Mouse (Mus musculus) liver, embryonic 14.5 days (tissue): ENCODE data around the gene Arhgap10. TPM values are rescaled to one million over a fixed set of nuclear protein-coding genes. Genes with fewer than 3 reads are reported as not detected.

Source experiments
- ATAC-seq: fragments of 200-750 bp; cut with Nextera tagmentation; 2 replicates; pipeline ENCODE4 v1.8.0; 2017; ENCODE audit warnings: moderate number of reproducible peaks, mild to moderate bottlenecking, moderate library complexity; ENCODE audit not compliant: insufficient read depth
- DNase-seq, 3 experiments: peaks; one replicate each; pipeline ENCODE4 v3.0.0-alpha.2; 2012 to 2013; ENCODE audit warnings: low read depth in 3 of 3, low spot score in 3 of 3
- H3K27ac ChIP-seq: fragments of 300-500 bp; sonication (generic); 2 replicates; pipeline ENCODE4 v1.5.1; 2014; ENCODE audit warnings: moderate library complexity, mild to moderate bottlenecking, control low read depth, inconsistent platforms
- H3K27me3 ChIP-seq: fragments of 300-500 bp; sonication (generic); 2 replicates; pipeline ENCODE4 v1.6.1; 2014; ENCODE audit warnings: mild to moderate bottlenecking, low read length, moderate library complexity; ENCODE audit not compliant: control insufficient read depth, insufficient read depth
- H3K36me3 ChIP-seq: fragments of 300-500 bp; sonication (generic); replicated peaks from 2 replicates; pipeline ENCODE4 v1.6.1; 2014; ENCODE audit warnings: low read depth; ENCODE audit not compliant: control insufficient read depth, insufficient read depth
- H3K4me1 ChIP-seq, 2 experiments: fragments of 200-500 bp in 1 of 2; fragments of 300-500 bp in 1 of 2; sonication (generic) in 1 of 2; replicated peaks; 2 replicates each; pipeline ENCODE4 v1.6.1; 2012 to 2014; ENCODE audit warnings: antibody characterized with exemption in 1 of 2, inconsistent platforms in 1 of 2, low read length in 1 of 2; ENCODE audit not compliant: control insufficient read depth in 2 of 2, insufficient read depth in 2 of 2
- H3K4me2 ChIP-seq: fragments of 300-500 bp; sonication (generic); 2 replicates; pipeline ENCODE4 v1.6.1; 2014; ENCODE audit warnings: low read depth, mild to moderate bottlenecking, control low read depth, moderate library complexity
- H3K4me3 ChIP-seq, 2 experiments: fragments of 200-500 bp in 1 of 2; fragments of 300-500 bp in 1 of 2; sonication (generic) in 1 of 2; 2 replicates each; pipeline ENCODE4 v1.5.1; 2012 to 2014; ENCODE audit warnings: low read depth in 2 of 2, low read length in 2 of 2, mild to moderate bottlenecking in 2 of 2, control low read depth in 1 of 2, inconsistent platforms in 1 of 2, moderate library complexity in 1 of 2; ENCODE audit not compliant: insufficient read depth in 1 of 2
- H3K9ac ChIP-seq: fragments of 300-500 bp; sonication (generic); replicated peaks from 2 replicates; pipeline ENCODE4 v1.6.1; 2014; ENCODE audit warnings: mild to moderate bottlenecking, control low read depth, moderate library complexity
- H3K9me3 ChIP-seq: fragments of 300-500 bp; sonication (generic); 2 replicates; pipeline ENCODE4 v1.6.1; 2016; ENCODE audit warnings: low read length, mixed read lengths; ENCODE audit not compliant: control insufficient read depth
- CTCF ChIP-seq: IDR thresholded peaks from 2 replicates; pipeline ENCODE4 v1.5.1; 2016; ENCODE audit warnings: antibody characterized with exemption, low read depth, control low read depth
- EP300 ChIP-seq: IDR thresholded peaks from 2 replicates; pipeline ENCODE4 v1.6.1; 2016; ENCODE audit warnings: antibody characterized with exemption, low read depth
- WGBS: fragments of 180-500 bp; shearing (Covaris S2); extraction: QIAGEN DNeasy Blood & Tissue Kit; methylation state at CpG from one replicate; pipeline ENCODE4 v1.1.7; 2014; ENCODE audit not compliant: insufficient replicate concordance; 5-methylcytosine and 5-hydroxymethylcytosine counted together
- polyA plus RNA-seq, 2 experiments: library from polyadenylated mRNA; depleted of rRNA in 1 of 2; stranded (reverse) in 1 of 2; unstranded in 1 of 2; fragments of >200 nt; fragmentation: Nextera tagmentation in 1 of 2; extraction: Ambion mirVana in 1 of 2; gene quantifications; 2 replicates each; pipeline versions ENCODE4 v1.2.1 to v1.2.3; 2012 to 2014

The Arhgap10 gene
- polyA plus RNA-seq (2012; rRNA removed) (3.1 and 4.6 TPM in 2 replicates), polyA plus RNA-seq (2014; fragmentation: Nextera tagmentation; extraction: Ambion mirVana) (4.6 and 6.1 TPM in 2 replicates)

GRCm38 (mm10) chr8:77517301-77518200 is at the start of gene Arhgap10:
Gene Arhgap10, minus strand, starts transcription at chr8:77517953.
- ATAC-seq, result peak; percentile 92
- Histone ChIP-seq H3K4me2 (peak within 1 kb of the TSS; percentile 87), H3K4me1 (peaks cover 0 to 15% of the 10 kb centered on the region in 2 experiments; a peak in 3 of 4 replicates), H3K36me3 (no peaks in the 10 kb centered on the region), H3K27me3 (no peaks in the 10 kb centered on the region), H3K9ac (peak within 1 kb of the TSS; percentile 60), H3K4me3 (peak within 1 kb of the TSS; percentile 63 to 71), H3K9me3 (no peaks in the 10 kb centered on the region), H3K27ac (peak within 1 kb of the TSS; percentile 48)
- peak; percentile 55 to 60 (median 57) for DNase-seq
- under 1% methylated on average over 67 of the region's 95 CpGs for WGBS
- no peak for TF ChIP-seq CTCF
- no peak for TF ChIP-seq EP300

- Histone ChIP-seq H3K4me3 (no peak overlapping the region), H3K4me1 (no peaks in the 10 kb centered on the region), H3K27me3 (no peaks in the 10 kb centered on the region), H3K9ac (no peak overlapping the region), H3K9me3 (no peaks in the 10 kb centered on the region), H3K4me2 (no peak overlapping the region), H3K27ac (no peak overlapping the region), H3K36me3 (peaks cover 40% of the 10 kb centered on the region)
- DNase-seq, result no peak
- WGBS, result 67% methylated on average over 3 of the region's 3 CpGs
- TF ChIP-seq EP300 (no peak), CTCF (no peak)
- no peak for ATAC-seq
Observed at GRCm38 (mm10) chr8:77561441-77561840, 43.7 kb upstream of the Arhgap10 start.

GRCm38 (mm10) chr8:77552491-77552890 is 34.7 kb upstream of the Arhgap10 start:
- WGBS, result 82% methylated on average over 3 of the region's 3 CpGs
- no peaks in the 10 kb centered on the region for H3K27me3 ChIP-seq
- DNase-seq, result no peak
- no peak overlapping the region for H3K4me3 ChIP-seq
- H3K4me2 ChIP-seq, result no peak overlapping the region
- no peak overlapping the region for H3K9ac ChIP-seq
- no peak for TF ChIP-seq CTCF
- no peaks in the 10 kb centered on the region for H3K9me3 ChIP-seq
- peaks cover 20% of the 10 kb centered on the region for H3K36me3 ChIP-seq
- H3K27ac ChIP-seq, result no peak overlapping the region
- ATAC-seq, result no peak
- H3K4me1 ChIP-seq, result peaks cover 2 to 3% of the 10 kb centered on the region in 2 experiments; a peak in 2 of 4 replicates

GRCm38 (mm10) chr8:77549881-77550580 is 32.3 kb upstream of the Arhgap10 start:
- Histone ChIP-seq H3K4me3 (peak overlapping the region; percentile 86 to 95), H3K9me3 (no peaks in the 10 kb centered on the region), H3K27ac (peak overlapping the region; percentile 31; the same call in 1 of the 2 replicates), H3K4me1 (peaks cover 2 to 3% of the 10 kb centered on the region in 2 experiments; a peak in 2 of 4 replicates), H3K27me3 (no peaks in the 10 kb centered on the region), H3K9ac (peak overlapping the region; percentile 82), H3K36me3 (peaks cover 11% of the 10 kb centered on the region), H3K4me2 (peak overlapping the region; percentile 73)
- TF ChIP-seq EP300 (no peak), CTCF (peak; percentile 74)
- DNase-seq, result peak; percentile 49 to 52 (median 52)
- 11% methylated on average over 7 of the region's 7 CpGs for WGBS
- peak; percentile 16; the same call in 1 of the 2 replicates for ATAC-seq
